Mouse (Mus musculus) forebrain, embryonic 13.5 days (tissue): Measurements from ENCODE around the gene Spata31d1b. TPM values are rescaled to one million over a fixed set of nuclear protein-coding genes. Genes with fewer than 3 reads are reported as not detected.

Experiments
- ATAC-seq: fragments of 200-750 bp; cut with Nextera tagmentation; 2 replicates; pipeline ENCODE4 v1.8.0; 2017
- H3K27ac ChIP-seq: fragments of 300-500 bp; sonication (generic); 2 replicates; pipeline ENCODE4 v1.5.1; 2015; ENCODE audit warnings: inconsistent platforms, mild to moderate bottlenecking, moderate library complexity
- H3K27me3 ChIP-seq: fragments of 300-500 bp; sonication (generic); 2 replicates; pipeline ENCODE4 v1.6.1; 2015; ENCODE audit warnings: mild to moderate bottlenecking, inconsistent platforms
- H3K36me3 ChIP-seq: fragments of 300-500 bp; sonication (generic); 2 replicates; pipeline ENCODE4 v1.6.1; 2015; ENCODE audit warnings: mild to moderate bottlenecking, inconsistent platforms; ENCODE audit not compliant: poor library complexity, severe bottlenecking
- H3K4me1 ChIP-seq: fragments of 300-500 bp; sonication (generic); 2 replicates; pipeline ENCODE4 v1.6.1; 2015; ENCODE audit warnings: inconsistent platforms
- H3K4me2 ChIP-seq: fragments of 300-500 bp; sonication (generic); 2 replicates; pipeline ENCODE4 v1.6.1; 2015; ENCODE audit warnings: inconsistent platforms, mild to moderate bottlenecking, moderate library complexity
- H3K4me3 ChIP-seq: fragments of 300-500 bp; sonication (generic); 2 replicates; pipeline ENCODE4 v1.5.1; 2015; ENCODE audit warnings: mild to moderate bottlenecking, inconsistent platforms
- H3K9ac ChIP-seq: fragments of 300-500 bp; sonication (generic); 2 replicates; pipeline ENCODE4 v1.6.1; 2015; ENCODE audit warnings: mild to moderate bottlenecking, inconsistent platforms
- H3K9me3 ChIP-seq: fragments of 300-500 bp; sonication (generic); replicated peaks from 2 replicates; pipeline ENCODE4 v1.6.1; 2016; ENCODE audit warnings: inconsistent platforms
- WGBS: fragments of 180-500 bp; shearing (Covaris S2); methylation state at CpG from one replicate; pipeline ENCODE4 v1.1.7; 2015; 5-methylcytosine and 5-hydroxymethylcytosine counted together
- polyA plus RNA-seq: library from polyadenylated mRNA; unstranded; fragments of >200 nt; fragmentation: Nextera tagmentation; extraction: Ambion mirVana; gene quantifications from 2 replicates; pipeline ENCODE4 v1.2.1, GENCODE M21; 2015

Gene Spata31d1b
- polyA plus RNA-seq, 1 experiment from 2014 or later, result not detected

DNA sequence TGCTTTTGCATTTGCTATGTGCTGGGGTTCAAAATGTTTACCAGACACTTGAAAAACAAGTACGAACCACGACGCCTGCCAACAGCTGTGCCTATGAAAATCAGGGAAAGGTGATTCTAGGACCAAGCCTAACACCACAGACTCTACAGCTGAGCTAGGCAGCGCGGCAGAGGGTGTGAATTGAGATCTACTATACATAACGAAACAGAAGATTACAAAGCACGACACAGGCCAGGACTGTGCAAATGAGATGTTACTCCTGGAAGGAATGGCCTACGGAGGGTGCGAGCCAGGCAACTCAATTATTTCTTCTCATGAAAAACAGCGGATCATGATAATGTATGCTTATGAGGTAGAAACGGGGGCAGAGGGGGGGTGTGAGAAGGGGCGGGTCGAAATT, 56.4 kb downstream of the Spata31d1b start:
- H3K4me1 ChIP-seq, result peaks cover 41% of the 10 kb centered on the region
- no peak overlapping the region for H3K27ac ChIP-seq
- H3K4me2 ChIP-seq, result peak overlapping the region; percentile 81
- peaks cover 29% of the 10 kb centered on the region for H3K36me3 ChIP-seq
- no peak for ATAC-seq
- peak overlapping the region; percentile 83 for H3K4me3 ChIP-seq
- H3K9ac ChIP-seq, result peak overlapping the region; percentile 83
- no peaks in the 10 kb centered on the region for H3K9me3 ChIP-seq
- no peaks in the 10 kb centered on the region for H3K27me3 ChIP-seq
- WGBS, result 43% methylated on average over 13 of the region's 13 CpGs

Other genes starting within 250 kb of the Spata31d1b start
- 30.1 and 35.7 TPM in 2 replicates for gene Agtpbp1, start 127.1 kb upstream of the Spata31d1b start, polyA plus RNA-seq
- 156 and 179 TPM in 2 replicates for gene Naa35, start 127.0 kb upstream of the Spata31d1b start, polyA plus RNA-seq
- 76.4 and 80.6 TPM in 2 replicates for gene Golm1, start 36.5 kb upstream of the Spata31d1b start, polyA plus RNA-seq
- gene 4921517D22Rik, start 18.2 kb upstream of the Spata31d1b start, polyA plus RNA-seq, result not detected in 2 replicates
- 0.05 TPM in 1 of 2 replicates, not detected in the other for gene Spata31d1a, start 2.0 kb upstream of the Spata31d1b start, polyA plus RNA-seq
- gene Spata31d1d, start 19.5 kb downstream of the Spata31d1b start, polyA plus RNA-seq, result not detected in 2 replicates
- gene 1700014D04Rik, start 34.5 kb downstream of the Spata31d1b start, polyA plus RNA-seq, result not detected in 2 replicates
- 115 and 119 TPM in 2 replicates for gene Isca1, start 57.5 kb downstream of the Spata31d1b start, polyA plus RNA-seq
- gene Gm49354, start 70.0 kb downstream of the Spata31d1b start, polyA plus RNA-seq, result not detected in 2 replicates
- 48.2 and 56.5 TPM in 2 replicates for gene Tut7, start 110.9 kb downstream of the Spata31d1b start, polyA plus RNA-seq